Mouse (Mus musculus): ENCODE results near the gene Ercc4. TPM values are rescaled to one million over a fixed set of nuclear protein-coding genes. Genes with fewer than 3 reads are reported as not detected.
"Not testable (repeated sequence)": the region's sequence is repeated elsewhere in the genome, so short reads cannot be mapped to it uniquely, and the experiment has no call there.

Gene Ercc4
- total RNA-seq (2021): 10 to 100 TPM; 25.9 to 26.5 TPM

DNA sequence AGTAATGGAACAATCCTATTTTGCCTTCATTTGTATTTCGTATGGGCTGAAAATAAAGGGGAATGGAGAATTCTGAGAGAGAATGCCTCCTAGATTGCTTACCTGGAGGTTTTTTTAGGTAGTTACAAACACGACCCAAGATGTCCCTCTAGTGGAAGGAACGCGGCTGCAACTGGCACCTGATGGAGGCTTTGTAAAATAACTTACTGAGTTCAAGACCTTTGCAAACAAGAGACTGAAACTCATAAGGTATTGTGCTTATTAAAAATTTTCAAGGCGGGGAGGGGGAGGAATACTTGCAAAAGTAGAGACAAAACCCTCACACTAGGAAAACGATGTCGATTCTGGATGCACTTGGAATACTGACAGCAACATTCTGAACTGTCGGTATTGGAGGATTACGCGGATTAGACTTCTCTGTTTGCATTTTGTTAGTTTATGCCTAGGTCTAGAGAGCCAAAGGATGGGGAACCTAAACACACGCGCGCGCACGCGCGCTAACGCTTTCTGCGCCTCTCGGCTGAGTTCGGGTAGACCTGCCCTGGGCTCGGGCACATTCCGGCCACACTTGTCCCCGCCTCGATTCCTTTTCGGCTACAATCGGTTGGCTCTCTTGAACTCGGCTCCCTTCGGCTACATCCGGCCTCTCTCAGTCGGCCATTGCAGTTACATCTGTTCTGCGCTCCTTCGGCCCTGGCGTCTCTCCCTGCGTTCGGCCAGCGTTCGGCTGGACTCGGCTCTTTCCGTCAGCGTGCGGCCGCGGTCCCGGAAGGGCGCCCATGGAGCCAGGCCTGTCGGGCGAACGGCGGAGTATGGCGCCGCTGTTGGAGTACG, at the start of gene Ercc4:
Ercc4 (plus strand) TSS at position 529 of the 834 bp plus-strand sequence.
- peak; percentile 97 for DNase-seq
- intact Hi-C loops (cut with DNase I): no loop called here

DNA sequence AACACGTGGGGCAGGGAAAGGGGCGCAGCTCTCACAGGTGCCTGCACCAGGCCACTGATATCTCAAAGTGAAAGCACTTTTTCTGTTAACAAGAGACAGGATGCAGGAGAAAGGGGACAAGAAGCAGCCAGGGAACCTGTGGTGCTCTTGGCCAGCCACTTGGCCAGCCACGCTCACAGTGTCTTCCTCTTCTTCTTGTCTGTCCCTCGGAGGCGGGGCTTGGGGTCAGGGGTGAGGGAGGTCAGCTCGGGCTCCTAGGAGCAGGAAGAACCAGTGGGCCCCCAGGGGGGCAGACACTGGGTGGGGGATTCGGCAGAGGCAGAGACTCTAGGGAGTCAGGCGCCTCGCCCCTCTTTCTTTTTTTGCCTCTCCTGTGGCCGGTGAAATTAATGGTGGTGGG, 48.4 kb upstream of the Ercc4 start:
- DNase-seq: no peak
- intact Hi-C loops (cut with DNase I): no loop called here

DNA sequence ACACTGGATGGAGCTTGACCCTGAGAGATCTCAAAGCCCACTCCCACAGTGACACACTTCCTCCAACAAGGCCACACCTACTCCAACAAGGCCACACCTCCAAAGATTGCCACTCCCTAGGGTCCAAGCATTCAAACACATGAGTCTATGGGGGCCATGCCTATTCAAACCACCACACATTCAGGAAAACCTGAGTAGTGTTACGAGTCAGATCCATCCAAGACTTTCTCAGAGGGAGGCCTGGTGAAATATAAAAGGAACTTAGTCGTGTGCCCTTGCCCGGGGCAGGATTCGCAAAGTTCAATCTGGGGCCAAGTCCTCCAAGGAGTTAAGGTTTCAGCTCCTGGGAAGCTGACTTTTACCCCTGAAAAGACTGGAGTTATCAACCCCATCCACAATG, 35.3 kb upstream of the Ercc4 start:
- no peak for DNase-seq
- intact Hi-C loops (cut with DNase I): no loop called here

DNA sequence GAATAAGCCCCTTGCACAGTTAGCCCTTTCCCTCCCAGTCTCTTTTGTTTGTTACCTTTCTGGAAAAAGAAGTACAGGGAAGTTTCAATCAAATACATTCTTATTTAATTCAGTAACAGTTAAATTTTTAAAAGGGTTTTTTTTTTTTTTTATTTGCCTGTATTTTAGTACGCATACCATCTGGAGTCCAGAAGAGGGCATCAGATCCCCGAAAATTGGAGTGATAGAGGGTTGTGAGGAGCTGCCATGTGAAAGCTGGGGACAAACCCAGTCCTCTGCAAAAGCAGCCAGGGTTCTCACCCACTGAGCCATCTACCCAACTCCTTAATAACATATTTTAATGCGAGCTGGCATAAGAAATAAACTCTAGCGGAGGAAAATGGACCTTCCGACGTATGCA, 29.3 kb upstream of the Ercc4 start:
- intact Hi-C loops (cut with DNase I): no loop called here
- DNase-seq: no peak

DNA sequence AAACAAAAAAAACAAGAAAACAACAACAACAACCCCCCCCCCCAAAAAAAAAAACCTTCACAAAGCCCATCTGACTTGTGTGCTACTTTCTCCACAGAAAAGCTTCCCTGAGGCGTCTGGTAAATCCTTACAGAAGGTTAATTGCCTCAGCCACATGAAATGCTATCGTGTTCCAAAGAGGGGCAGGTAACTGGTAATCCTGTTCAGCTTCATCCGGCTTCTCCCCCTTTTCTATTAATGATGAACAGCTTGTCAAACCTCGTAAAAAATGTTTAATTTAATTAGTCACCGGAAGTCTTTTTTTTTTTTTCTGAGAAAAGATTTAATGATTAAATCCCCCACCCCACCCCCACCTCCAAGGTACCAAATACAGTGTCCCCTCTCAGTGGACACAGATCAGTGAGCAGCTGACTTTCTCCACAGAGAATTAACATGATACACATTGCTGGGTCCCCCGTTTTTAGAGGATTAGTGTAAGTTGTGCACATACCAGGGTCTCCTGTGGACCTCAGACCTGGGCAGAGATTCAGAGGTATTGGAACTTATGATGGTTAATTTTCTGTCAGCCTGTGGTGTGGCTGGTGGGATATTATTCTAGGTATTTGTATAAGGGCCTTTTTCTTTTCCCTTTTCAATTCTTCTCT, 26.2 kb upstream of the Ercc4 start:
- intact Hi-C loops (cut with DNase I): no loop called here
- no peak for DNase-seq

DNA sequence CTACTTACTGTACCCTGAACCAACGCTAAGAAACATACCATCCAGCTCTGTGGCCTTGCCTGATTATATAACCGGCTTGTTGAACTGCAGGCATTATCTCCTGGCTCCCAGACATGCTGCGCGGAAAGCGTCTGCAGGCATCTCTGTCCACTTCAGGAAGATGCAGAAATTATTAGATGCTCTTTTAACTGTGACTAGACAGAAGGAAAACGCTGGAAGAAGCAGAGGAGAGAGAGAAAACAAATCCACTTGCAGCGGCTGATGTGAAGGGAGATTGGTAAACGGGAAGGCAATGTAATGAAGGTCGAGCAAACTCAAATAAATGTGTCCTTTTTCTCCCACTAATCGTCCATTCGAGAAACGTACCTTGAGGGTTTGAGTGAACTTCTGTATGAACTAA, 1.1 kb upstream of the Ercc4 start:
- no peak for DNase-seq

DNA sequence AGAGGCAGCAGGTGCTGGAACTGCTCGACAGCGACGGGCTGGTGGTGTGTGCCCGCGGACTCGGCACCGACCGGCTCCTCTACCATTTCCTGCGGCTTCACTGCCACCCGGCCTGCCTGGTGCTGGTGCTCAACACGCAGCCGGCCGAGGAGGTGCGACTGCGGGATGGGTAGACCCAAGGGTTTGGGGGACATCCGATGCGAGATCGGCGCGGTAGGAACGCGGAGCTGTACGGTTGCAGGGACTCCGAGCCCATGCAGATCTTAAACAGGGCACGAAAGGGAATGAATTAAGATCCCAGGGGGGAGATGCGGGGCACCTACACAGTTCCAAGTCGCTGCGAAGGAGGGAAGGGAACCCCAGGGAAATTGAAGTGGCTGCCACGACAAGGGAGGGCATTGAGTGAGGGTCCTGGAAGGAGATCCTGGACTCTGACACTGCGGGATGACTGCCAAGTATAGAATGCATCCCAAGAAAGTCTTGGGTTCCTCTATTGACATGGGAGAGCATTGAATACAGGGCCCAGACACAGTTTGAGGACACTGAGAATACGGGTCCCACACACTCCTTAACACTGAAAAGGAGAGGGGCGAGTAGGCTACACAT, 609 bp downstream of the Ercc4 start:
- no peak for DNase-seq

More for the DNA sequence above, 1.1 kb upstream of the Ercc4 start:
- intact Hi-C loops (cut with DNase I): no loop called here

DNA sequence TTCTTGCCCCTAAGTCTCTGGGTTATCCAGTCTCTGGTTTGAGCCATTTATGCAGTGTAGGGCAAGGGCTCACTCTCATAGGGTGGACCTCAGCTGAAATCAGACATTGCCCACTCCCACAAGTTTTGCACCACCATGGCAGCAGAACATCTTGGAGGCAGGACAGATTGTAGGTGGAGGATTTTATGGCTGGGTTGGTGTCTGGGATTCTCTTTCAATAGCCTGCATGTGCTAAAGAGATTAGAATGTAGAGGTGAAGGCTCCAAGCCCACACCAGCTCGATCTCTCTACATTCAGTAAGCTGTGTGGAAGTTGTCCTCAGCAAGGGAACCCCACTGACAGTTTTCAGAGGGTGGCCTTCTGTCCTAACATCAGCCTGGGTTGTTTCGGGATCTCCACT, 5.3 kb downstream of the Ercc4 start:
- no peak for DNase-seq
- intact Hi-C loops (cut with DNase I): loop anchor here (10.0 kb wide), 1 partner anchor 510 kb away; no protein-coding TSS in a partner anchor

More for the DNA sequence above, 609 bp downstream of the Ercc4 start:
- intact Hi-C loops (cut with DNase I): loop anchor here (10.0 kb wide), 1 partner anchor 515 kb away; no protein-coding TSS in a partner anchor

DNA sequence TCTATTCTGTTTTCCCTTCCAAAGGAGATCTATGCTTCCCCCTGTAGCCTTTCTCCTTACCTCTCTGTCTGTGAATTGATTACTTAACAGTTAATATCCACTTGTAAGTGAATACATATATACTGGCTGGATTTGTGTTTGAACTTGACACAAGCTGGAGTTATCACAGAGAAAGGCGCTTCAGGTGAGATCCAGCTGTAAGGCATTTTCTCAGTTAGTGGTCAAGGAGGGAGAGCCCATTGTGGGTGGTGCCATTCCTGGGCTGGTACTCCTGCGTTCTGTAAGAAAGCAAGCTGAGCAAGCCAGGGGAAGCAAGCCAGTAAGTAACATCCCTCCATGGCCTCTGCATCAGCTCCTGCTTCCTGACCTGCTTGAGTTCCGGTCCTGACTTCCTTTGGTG, 6.0 kb downstream of the Ercc4 start:
- DNase-seq: not testable (repeated sequence)
- intact Hi-C loops (cut with DNase I): loop anchor here (10.0 kb wide), 1 partner anchor 509 kb away; no protein-coding TSS in a partner anchor

DNA sequence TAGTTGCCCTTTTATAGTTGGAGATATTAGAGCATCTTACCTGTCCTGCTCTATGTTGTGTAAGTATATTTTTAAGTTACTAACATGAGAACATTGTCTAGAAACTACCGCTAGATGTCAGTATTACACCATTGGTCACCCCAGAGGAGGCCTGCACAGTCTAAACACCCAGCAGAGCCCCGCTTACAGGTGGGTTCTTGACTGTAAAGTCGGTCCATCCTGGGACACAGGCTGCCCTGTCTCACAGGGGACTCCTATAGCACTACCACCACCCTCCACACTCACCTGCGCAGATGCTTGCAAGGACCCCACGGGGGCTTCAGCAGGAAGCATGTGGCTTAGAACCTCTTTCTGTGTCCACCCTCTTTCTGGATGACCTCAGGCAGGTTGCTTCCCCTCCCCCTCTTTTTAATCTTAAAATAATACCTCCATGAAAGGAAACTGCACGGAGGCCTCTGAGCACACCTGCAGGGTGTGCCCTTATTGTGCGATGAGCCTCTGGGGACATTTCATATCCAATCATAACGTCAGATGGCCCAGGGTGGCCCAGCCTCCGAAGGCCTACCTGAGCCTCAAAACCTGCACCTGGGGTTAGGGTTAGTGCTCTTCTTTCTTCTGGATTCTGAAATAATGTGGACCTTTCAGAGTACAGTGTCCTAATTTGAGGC, 7.9 kb downstream of the Ercc4 start:
- intact Hi-C loops (cut with DNase I): loop anchor here (10.0 kb wide), 1 partner anchor 507 kb away; no protein-coding TSS in a partner anchor
- peak; percentile 19 for DNase-seq

DNA sequence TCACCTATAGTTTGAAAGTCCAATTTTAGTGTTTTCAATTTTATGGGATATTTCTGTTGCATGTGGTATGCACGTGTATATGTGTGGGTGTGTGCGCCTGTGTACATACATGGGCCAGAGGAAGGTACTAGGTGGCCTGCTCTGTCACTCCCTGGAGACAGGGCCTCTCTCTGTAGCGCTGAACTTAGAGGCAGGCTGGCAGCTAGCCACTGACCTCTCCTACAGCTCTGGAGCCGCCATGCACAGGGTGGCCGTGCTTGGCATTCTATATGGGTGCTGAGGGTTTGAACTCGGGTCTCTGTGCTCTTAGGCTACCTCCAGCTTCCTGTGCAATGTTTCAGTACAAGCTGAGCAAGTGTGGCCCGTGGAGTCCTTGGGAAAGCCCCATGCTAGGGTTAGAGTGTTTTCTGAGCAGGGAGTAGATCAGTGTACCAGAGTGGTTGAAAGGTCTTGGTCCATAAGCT, 8.5 kb downstream of the Ercc4 start:
- intact Hi-C loops (cut with DNase I): loop anchor here (10.0 kb wide), 1 partner anchor 507 kb away; no protein-coding TSS in a partner anchor

DNA sequence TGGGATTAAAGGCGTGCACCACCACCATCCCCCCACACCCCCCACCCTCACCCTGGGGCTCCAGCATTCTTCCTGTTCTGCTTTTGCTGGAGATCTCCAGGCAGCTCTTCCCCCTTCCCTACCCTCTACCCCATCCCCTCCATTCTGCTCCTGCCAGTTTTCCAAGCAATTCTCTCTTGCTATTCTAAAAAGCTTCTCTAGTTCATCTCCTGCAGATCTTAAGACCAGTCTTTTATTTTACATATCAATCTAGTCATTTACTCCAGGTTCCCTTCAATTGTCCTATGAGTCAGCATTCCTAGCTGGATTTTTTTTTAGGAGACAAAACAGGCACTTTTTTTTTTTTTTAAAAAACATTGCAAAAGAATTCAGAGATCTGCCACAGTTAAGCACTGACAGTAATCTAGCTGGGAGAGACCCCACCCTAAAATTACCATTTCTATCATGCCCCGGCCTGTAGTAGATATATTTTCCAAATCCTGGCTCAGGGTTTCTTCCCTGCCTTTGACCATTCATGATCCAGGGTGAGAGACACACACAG, 9.3 kb downstream of the Ercc4 start:
- DNase-seq: no peak
- intact Hi-C loops (cut with DNase I): loop anchor here (10.0 kb wide), 1 partner anchor 506 kb away; no protein-coding TSS in a partner anchor

More for the DNA sequence above, 8.5 kb downstream of the Ercc4 start:
- DNase-seq: no peak

DNA sequence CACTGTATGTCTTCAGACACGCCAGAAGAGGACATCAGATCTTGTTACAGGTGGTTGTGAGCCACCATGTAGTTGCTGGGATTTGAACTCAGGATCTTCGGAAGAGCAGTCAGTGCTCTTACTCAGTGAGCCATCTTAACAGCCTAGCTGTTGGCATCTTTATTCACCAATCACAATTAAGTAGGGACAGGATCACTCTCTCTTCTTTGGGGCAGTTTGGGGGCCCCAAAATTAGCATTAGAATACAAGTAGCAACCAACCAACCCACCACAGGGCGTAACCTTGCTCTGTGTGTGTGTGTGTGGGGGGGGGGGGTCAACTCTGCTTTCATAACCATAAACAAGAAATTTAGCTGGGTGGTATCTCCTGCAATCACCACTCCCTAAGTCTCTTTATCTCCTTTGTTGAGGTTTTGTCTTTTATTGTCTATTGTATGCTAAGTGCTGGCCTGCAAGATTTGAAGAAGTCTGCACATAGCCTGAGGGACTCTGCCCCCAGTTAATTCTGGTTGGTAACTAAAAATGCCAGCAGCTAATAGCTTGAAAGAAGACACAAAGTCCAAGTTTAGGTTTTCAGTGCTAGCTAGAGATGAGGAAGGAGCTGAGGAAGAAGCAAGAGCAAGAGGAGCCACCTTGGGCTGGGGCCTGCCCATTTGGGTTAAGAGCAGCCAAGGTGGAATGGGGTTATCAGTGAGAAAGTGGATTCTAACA, 10.3 kb downstream of the Ercc4 start:
- DNase-seq: no peak
- intact Hi-C loops (cut with DNase I): loop anchor here (10.0 kb wide), 2 partner anchors 285 to 505 kb away; no protein-coding TSS in a partner anchor

DNA sequence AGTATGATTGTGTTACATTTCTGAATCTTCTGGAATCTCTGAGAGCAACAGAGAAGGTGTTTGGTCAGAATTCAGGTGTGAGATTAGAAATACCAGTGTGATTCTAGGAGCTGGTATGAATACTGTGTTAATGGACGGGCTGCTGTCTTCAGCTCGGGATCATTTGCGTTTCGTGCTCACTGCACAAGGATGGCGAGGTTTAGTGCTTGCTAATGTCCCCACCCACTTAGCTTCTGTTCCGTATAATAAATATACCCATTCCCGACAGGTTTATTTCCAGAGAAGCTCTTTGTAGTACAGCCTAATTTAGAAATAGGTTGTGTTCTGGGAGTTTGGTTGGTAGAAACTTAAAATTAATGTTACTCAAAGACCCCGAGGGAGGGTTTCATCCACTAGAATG, 15.9 kb downstream of the Ercc4 start:
- no peak for DNase-seq
- intact Hi-C loops (cut with DNase I): loop anchor here (10.0 kb wide), 1 partner anchor 279 kb away; no protein-coding TSS in a partner anchor

DNA sequence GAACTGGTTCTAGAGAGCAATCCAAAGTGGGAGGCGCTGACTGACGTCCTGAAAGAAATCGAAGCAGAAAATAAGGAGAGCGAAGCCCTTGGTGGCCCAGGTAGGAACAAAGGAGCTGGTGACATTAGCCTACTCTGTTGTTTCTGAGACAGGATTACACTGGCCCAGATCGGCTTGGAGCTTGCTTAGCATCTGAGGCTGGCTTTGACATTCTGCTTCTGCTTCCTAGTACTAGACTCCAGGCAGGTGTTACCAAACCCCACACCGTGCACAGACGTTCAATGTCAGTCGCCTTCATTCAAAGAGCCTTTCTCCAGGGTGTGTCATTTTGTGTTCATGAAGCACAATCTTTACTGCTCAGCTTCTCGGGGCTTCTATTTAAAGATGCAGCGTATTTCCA, 18.1 kb downstream of the Ercc4 start:
- DNase-seq: no peak
- intact Hi-C loops (cut with DNase I): loop anchor here (10.0 kb wide), 1 partner anchor 277 kb away; no protein-coding TSS in a partner anchor

DNA sequence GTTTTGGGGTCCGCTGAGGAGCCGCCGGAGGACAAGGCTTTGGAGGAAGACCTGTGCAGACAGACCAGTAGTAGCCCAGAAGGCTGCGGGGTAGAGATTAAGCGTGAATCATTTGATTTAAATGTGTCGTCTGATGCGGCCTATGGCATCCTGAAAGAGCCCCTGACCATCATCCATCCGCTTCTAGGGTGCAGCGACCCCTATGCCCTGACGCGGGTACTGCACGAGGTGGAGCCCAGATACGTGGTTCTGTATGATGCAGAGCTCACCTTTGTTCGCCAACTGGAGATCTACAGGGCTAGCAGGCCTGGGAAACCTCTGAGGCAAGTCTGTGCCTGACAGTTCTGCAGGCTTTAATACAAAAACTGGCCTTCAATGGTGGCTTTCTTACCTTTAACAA, 20.9 kb downstream of the Ercc4 start:
- intact Hi-C loops (cut with DNase I): no loop called here
- DNase-seq: peak; percentile 50

DNA sequence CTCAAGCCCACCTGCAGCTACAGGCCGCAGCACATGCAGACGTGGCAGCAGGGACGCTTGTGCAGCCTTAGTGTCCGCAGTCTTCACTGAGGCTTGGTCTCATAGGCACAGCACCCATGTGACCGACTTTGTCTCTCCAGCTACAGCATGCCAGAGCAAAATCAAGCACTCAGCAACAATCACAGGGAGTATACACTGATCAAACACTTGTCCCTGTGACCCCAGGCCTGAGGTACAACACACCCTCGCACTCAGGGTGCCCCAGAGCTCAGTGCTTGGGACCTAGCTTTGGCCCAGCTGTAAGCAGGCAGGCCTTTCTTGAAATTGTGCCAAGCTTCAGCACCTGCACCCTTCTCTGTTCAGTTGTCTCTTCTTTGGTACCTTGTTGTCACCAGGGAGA, 31.7 kb downstream of the Ercc4 start:
- intact Hi-C loops (cut with DNase I): no loop called here
- DNase-seq: no peak

DNA sequence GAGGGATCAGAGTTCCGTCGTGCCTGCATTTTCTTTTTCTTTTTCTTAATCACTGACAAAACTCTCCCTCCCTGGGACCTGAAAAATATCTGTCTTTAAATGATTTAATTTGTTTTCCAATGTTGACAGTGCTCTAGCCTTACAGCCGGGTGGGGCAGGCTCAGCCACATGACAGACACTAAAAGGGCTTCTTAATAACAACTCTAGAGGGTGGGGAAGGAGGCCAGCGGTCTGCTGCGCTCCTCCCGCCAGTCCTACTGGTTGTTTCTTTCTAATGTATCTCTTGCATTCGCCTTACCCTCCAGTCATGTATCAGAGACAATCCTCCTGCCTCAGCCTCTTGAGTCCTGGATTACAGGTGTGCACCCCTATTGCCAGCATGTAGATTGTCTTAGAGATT, 34.4 kb downstream of the Ercc4 start:
- no peak for DNase-seq

DNA sequence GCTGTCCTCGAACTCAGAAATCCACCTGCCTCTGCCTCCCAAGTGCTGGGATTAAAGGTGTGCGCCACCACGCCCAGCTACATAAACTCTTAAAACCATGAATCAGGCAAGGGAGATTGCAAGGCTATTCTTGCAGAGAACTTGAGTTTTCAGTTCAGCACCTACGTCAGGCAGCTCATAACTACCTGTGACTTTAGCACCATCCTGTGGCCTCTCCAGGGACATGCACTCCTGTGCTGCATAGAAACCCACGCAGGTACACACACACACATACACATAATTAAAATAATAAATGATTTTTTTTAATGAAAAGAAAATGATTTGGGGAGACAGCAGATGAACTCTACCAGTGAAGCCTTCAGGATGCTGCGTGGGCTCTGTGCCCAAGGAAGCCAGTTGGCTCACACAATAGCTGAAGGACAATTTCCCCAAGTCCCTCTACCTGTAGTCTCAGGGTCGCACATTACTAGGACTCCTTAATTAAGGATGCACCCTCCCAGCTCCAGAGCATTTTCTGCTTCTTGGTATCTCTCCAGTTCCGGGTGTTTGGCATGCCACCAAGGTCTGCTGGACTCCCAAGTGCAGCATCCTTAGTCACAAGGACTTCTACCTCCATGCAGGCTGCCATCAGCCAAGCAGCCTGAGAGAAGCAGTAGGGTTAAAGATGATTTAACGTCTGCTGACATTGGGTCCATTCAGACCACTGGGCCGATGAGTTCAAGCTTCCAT, 35.4 kb downstream of the Ercc4 start:
- no peak for DNase-seq
- intact Hi-C loops (cut with DNase I): no loop called here

More for the DNA sequence above, 34.4 kb downstream of the Ercc4 start:
- intact Hi-C loops (cut with DNase I): no loop called here

All from left cerebral cortex, postnatal 4 days (tissue).